Mouse (Mus musculus) G1E (cell line): Measurements from ENCODE around the gene Rimklb.

Source experiments
- CTCF ChIP-seq: IDR thresholded peaks from 2 replicates; pipeline ENCODE4 v1.5.1; 2012; ENCODE audit warnings: low read depth, low read length, inconsistent platforms, mixed read lengths
- GATA1 ChIP-seq: IDR thresholded peaks from 2 replicates; pipeline ENCODE4 v1.6.1; 2012; ENCODE audit warnings: borderline replicate concordance, low read length, inconsistent platforms, mixed read lengths
- POLR2AphosphoS5 ChIP-seq: IDR thresholded peaks from 2 replicates; pipeline ENCODE4 v1.6.1; 2012; ENCODE audit warnings: low read depth, low read length, inconsistent platforms; ENCODE audit not compliant: insufficient replicate concordance

DNA sequence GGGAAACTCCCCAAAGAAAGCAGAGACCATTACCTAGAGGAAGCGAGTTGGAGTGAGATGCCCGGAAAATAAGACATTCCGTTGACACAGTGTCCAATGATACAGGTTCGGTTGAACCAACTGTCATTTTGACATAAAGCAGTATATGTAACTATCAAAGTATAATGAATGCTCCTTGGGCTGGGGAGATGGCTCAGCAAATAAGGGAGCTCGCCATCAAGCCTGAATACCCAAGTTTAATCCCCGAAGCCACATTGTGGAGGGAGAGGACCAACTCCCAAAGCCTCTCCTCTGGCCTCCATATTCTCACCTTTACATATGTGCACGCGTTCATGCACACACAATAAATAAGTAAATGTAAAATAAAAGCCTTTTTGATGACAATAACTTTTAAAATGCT lies 87.3 kb downstream of the Rimklb start:
- TF ChIP-seq CTCF (no peak), GATA1 (no peak), POLR2AphosphoS5 (no peak)
